Mouse (Mus musculus): ENCODE data around the gene Eef1akmt3. TPM values are rescaled to one million over a fixed set of nuclear protein-coding genes. Genes with fewer than 3 reads are reported as not detected.
A peak's percentile ranks its signal among the peaks of the same experiment; 100 is the strongest.

Gene Eef1akmt3
- total RNA-seq, 4 experiments from 2014 or later = 0.12 to 0.66 (median 0.37) TPM

DNA sequence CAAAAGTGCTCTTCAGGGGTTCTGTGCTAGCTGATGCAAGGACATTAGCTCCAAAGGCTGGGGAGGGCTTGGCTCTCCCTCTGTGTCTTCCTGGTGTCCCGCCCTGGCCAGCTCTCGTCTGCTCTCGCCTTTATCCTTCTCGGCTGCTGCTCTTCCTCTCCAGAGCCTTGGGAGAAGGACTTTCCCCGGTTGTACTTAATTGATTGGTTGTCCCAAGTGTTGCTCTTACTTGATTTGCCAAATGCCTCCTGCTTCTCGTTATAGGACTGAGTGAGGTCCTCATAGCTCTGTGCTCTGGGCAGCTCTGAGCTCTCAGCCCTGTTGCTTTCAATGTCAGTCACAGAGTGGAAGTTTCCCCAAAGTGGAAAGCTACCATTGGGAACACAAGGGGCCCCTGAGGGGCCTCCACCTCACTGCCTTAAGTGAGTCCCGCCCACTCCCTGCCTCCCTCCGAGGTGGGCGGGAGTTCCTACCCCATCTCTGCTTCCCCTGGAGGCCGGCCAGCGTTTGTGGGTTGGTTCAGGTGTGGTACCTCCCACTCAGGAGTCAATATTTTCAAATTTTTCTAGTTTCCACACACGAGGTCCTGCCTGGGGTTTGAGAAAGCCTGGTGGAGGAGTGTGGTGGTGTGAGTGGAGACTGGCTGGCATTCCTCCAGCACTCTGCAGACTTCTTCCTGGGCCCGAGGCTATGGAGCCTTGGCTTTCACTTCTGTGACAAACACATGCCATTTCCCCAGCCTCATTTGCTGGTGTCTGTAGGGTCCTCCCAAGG lies 43.8 kb downstream of the Eef1akmt3 start:
- DNase-seq = no peak

DNA sequence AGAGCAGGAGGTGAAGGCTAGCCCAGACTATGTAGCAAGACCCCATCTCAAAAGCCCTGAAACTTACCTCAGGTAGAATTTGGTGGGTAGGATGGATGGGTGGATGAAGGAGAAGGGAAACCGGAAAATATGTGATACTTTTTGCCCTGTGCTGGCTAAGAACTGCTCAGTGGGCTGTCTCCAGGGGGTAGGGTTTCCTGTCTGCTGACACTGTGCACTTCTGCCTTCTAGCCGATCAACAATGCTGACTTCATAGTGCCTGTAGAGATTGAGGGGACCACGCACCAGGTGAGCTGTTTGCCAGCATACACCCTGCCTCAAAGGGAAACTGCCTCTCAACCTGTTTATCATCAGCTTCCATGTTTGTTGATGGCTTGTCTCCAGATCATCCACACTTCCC lies 47.7 kb downstream of the Eef1akmt3 start:
- no peak for DNase-seq

DNA sequence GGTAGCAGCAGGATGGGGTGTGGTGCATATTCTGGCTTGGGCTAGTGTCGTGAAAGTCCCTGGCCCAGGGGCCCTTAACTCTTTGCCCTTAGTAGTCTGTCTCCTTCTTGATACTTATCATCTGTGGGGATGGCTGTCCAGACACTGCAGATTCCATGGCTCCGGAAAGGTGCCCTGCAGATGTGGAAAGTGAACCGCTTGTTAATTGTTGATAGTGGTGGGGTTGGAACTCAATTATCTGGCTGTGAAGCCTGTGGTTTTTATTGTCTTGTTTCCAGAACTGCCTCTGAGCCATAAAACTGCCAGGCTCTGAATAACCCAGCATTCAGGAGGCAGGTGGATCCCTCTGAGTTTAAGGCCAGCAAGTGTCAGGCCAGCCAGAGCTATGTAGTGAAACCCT lies 49.6 kb downstream of the Eef1akmt3 start:
- DNase-seq = no peak

GRCm38 (mm10) chr10:126990313-126991056 lies 50.8 kb downstream of the Eef1akmt3 start:
- DNase-seq = peak; percentile 81

GRCm38 (mm10) chr10:126988513-126989165 lies 52.7 kb downstream of the Eef1akmt3 start:
- DNase-seq = no peak

- DNase-seq = no peak
Measured at GRCm38 (mm10) chr10:126987183-126988118, 53.9 kb downstream of the Eef1akmt3 start.

DNA sequence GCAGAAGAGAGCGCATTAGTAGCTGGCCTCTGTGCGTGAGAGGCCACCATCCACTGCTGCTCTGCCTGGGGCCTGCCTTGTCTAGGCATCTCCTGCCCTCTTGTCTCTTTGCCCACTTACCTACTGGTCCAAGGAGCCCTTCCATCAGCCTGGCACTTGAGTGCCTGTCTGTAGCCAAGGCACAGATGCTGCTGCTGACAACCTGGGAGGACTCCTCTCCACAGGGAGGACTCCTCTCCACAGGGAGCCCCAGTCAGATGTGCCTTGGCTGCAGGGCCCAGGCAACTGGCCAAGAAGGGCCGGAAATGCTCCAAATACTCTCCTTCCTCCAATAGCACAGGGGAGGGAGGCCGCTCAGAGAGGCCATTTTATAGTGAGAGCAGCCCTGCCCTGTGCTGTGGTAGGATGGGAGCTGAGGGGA lies 54.8 kb downstream of the Eef1akmt3 start:
- peak; percentile 79 for DNase-seq

DNA sequence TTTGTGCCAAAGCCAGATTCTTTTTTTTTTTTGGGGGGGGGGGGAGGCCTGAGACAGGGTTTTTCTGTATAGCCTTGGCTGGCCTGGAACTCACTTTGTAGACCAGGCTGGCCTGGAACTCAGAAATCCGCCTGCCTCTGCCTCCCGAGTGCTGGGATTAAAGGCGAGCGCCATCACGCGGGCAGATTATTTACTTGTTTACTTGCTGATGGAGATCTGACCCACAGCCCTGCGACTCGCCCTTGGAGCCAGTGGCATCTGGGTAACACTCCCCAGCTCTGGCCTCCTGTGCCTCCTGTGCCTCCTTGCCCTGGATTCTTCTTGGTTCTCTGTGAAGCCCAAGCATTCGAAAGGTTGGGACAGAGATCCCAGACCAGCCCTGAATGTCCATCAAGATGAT lies 55.7 kb downstream of the Eef1akmt3 start:
- no peak for DNase-seq

- no peak for DNase-seq
Measured at GRCm38 (mm10) chr10:126985127-126985526, 56.2 kb downstream of the Eef1akmt3 start.

GRCm38 (mm10) chr10:126984189-126985004 lies 56.9 kb downstream of the Eef1akmt3 start:
- no peak for DNase-seq

DNA sequence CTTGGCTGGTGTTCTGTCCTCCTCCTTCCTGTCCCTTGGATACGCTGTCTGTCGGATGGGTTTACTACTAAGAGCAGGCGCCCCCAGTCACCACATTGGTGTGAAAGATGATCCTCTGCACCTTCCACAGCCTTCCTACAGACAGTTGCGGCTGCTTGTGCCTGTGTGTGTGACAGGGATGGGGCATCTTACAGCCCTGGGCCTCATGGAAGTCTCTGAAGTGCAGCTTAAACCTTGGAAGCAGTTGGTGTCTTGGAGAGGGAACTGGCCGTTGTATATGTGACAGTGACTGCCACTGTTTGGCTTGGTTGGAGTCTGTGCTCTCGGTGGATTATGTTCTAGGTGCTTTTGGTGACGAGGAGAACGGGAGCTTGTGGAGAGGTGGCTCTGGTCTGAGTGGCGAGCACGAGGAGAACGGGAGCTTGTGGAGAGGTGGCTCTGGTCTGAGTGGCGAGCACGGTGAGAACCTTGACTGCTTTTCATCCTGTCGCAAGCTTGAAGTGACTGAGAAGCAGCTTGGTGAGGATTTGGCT lies 58.1 kb downstream of the Eef1akmt3 start:
- DNase-seq = no peak

- no peak for DNase-seq
Measured at GRCm38 (mm10) chr10:126981746-126982145, 59.6 kb downstream of the Eef1akmt3 start.

Small RNAs within 50 kb of the gene (microRNA-seq; reads per million reads assigned to microRNA genes)
- gene Mir26a-2 = 20.0 to 405 reads per million in 2 experiments
- gene Mir546 = 0 to 0.84 reads per million in 2 experiments

Other genes starting within 250 kb of the Eef1akmt3 start
- gene Atp23, start 140.2 kb downstream of the Eef1akmt3 start, total RNA-seq (2022) = 1 to 10 TPM; 7.6 to 8.8 (median 8.5) TPM
- gene Ctdsp2, start 62.8 kb downstream of the Eef1akmt3 start, total RNA-seq (2022) = 100 to 1,000 TPM; 140 to 170 (median 157) TPM
- 1 to 10 TPM; 1.6 to 2.4 (median 2.0) TPM for gene Avil, start 40.8 kb downstream of the Eef1akmt3 start, total RNA-seq (2022)
- gene Tsfm, start 10.7 kb downstream of the Eef1akmt3 start, total RNA-seq (2022) = 10 to 100 TPM; 67.1 to 71.5 (median 68.1) TPM
- 10 to 100 TPM; 19.3 to 33.1 (median 26.4) TPM for gene Mettl1, start 99 bp downstream of the Eef1akmt3 start, total RNA-seq (2022)
- under 1 TPM; 0.41 to 0.83 (median 0.53) TPM for gene Cyp27b1, start 6.7 kb upstream of the Eef1akmt3 start, total RNA-seq (2022)
- 10 to 100 TPM in 2 of 4 experiments, 1 to 10 TPM in 2; 8.9 to 11.3 (median 10.3) TPM for gene March9, start 18.7 kb upstream of the Eef1akmt3 start, total RNA-seq (2022)
- 100 to 1,000 TPM; 197 to 246 (median 230) TPM for gene Cdk4, start 22.0 kb upstream of the Eef1akmt3 start, total RNA-seq (2022)
- 100 to 1,000 TPM; 120 to 138 (median 128) TPM for gene Tspan31, start 28.8 kb upstream of the Eef1akmt3 start, total RNA-seq (2022)
- gene Agap2, start 33.8 kb upstream of the Eef1akmt3 start, total RNA-seq (2022) = 1 to 10 TPM; 3.0 to 7.5 (median 5.5) TPM
- 100 to 1,000 TPM; 139 to 153 (median 150) TPM for gene Os9, start 79.6 kb upstream of the Eef1akmt3 start, total RNA-seq (2022)
- gene B4galnt1, start 123.7 kb upstream of the Eef1akmt3 start, total RNA-seq (2022) = 10 to 100 TPM in 2 of 4 experiments, 1 to 10 TPM in 2; 8.8 to 13.4 (median 11.1) TPM
- gene Slc26a10, start 139.1 kb upstream of the Eef1akmt3 start, total RNA-seq (2022) = 1 to 10 TPM in 1 of 4 experiments, under 1 TPM in 3; 0.21 to 2.3 (median 0.48) TPM
- 10 to 100 TPM; 24.8 to 52.1 (median 37.9) TPM for gene Arhgef25, start 148.6 kb upstream of the Eef1akmt3 start, total RNA-seq (2022)
- 100 to 1,000 TPM in 2 of 4 experiments, 10 to 100 TPM in 2; 61.1 to 158 (median 116) TPM for gene Dtx3, start 154.2 kb upstream of the Eef1akmt3 start, total RNA-seq (2022)
- gene Pip4k2c, start 170.1 kb upstream of the Eef1akmt3 start, total RNA-seq (2022) = 10 to 100 TPM; 53.2 to 59.6 (median 57.1) TPM
- gene Kif5a, start 221.8 kb upstream of the Eef1akmt3 start, total RNA-seq (2022) = 10 to 100 TPM in 3 of 4 experiments, 1 to 10 TPM in 1; 6.8 to 18.6 (median 14.5) TPM
- 100 to 1,000 TPM; 175 to 202 (median 198) TPM for gene Dctn2, start 224.9 kb upstream of the Eef1akmt3 start, total RNA-seq (2022)
- 10 to 100 TPM; 43.1 to 84.1 (median 62.3) TPM for gene Mbd6, start 247.5 kb upstream of the Eef1akmt3 start, total RNA-seq (2022)